Mouse (Mus musculus) neutrophil, adult 5-6 weeks (primary cell): ENCODE data around the gene Sprr2k. TPM values are rescaled to one million over a fixed set of nuclear protein-coding genes. Genes with fewer than 3 reads are reported as not detected.
"Not testable (repeated sequence)": the region's sequence is repeated elsewhere in the genome, so short reads cannot be mapped to it uniquely, and the experiment has no call there.

ENCODE experiments used
- ATAC-seq: fragments of 151-379, 151-347 bp; 2 replicates; pipeline ENCODE4 v1.8.0; 2017; ENCODE audit warnings: mild to moderate bottlenecking, moderate TSS enrichment; ENCODE audit not compliant: insufficient number of reproducible peaks, poor library complexity, low FRiP score, severe bottlenecking; ENCODE audit errors: extremely low read depth
- total RNA-seq: library from RNA; stranded (forward); fragments of 200-1000 nt; gene quantifications from 2 replicates; pipeline ENCODE4 v1.2.3, GENCODE M21; 2017

The Sprr2k gene
- total RNA-seq: not detected in 2 replicates

- ATAC-seq: no peak
Observed at GRCm38 (mm10) chr3:92432282-92432681, at the start of gene Sprr2k. Gene Sprr2k (plus strand): TSS chr3:92432582.

GRCm38 (mm10) chr3:92385385-92385784 lies 47.0 kb upstream of the Sprr2k start, which contains the start of gene Sprr2h:
Gene Sprr2h (plus strand): TSS chr3:92385685.
- ATAC-seq: no peak

- no peak for ATAC-seq
Observed at GRCm38 (mm10) chr3:92394301-92394700, 38.1 kb upstream of the Sprr2k start.

GRCm38 (mm10) chr3:92407691-92408090 lies 24.7 kb upstream of the Sprr2k start, which contains the start of gene Sprr2i:
Gene Sprr2i (plus strand): TSS chr3:92407991.
- no peak for ATAC-seq

- ATAC-seq: no peak
Observed at GRCm38 (mm10) chr3:92417782-92418181, 14.6 kb upstream of the Sprr2k start, which contains the start of gene Sprr2j-ps. Gene Sprr2j-ps (plus strand): TSS chr3:92418082.

GRCm38 (mm10) chr3:92429323-92429722 lies 3.1 kb upstream of the Sprr2k start, which contains the start of gene Gm9774:
Gene Gm9774 (minus strand): TSS chr3:92429423.
- no peak for ATAC-seq

GRCm38 (mm10) chr3:92438689-92439088 lies 6.3 kb downstream of the Sprr2k start, which contains the start of gene Sprr1b:
Gene Sprr1b (minus strand): TSS chr3:92438789.
- ATAC-seq: no peak

GRCm38 (mm10) chr3:92440177-92440576 lies 7.8 kb downstream of the Sprr2k start:
- ATAC-seq: no peak

- no peak for ATAC-seq
Observed at GRCm38 (mm10) chr3:92455151-92455550, 22.8 kb downstream of the Sprr2k start.

- ATAC-seq: no peak
Observed at GRCm38 (mm10) chr3:92458620-92459019, 26.2 kb downstream of the Sprr2k start, which contains the start of gene Sprr3. Gene Sprr3 (minus strand): TSS chr3:92458720.

- no peak for ATAC-seq
Observed at GRCm38 (mm10) chr3:92466576-92466975, 34.2 kb downstream of the Sprr2k start.

- no peak for ATAC-seq
Observed at GRCm38 (mm10) chr3:92467424-92467823, 35.0 kb downstream of the Sprr2k start.

- ATAC-seq: no peak
Observed at GRCm38 (mm10) chr3:92470111-92470510, 37.7 kb downstream of the Sprr2k start.

GRCm38 (mm10) chr3:92481249-92481648 lies 48.9 kb downstream of the Sprr2k start:
- ATAC-seq: not testable (repeated sequence)

Other genes starting within 250 kb of the Sprr2k start
- not detected in 2 replicates for gene Sprr2a1, start 216.8 kb upstream of the Sprr2k start, total RNA-seq
- 0.12 TPM in 1 of 2 replicates, not detected in the other for gene Sprr2a2, start 216.7 kb upstream of the Sprr2k start, total RNA-seq
- gene Sprr2a3, start 147.2 kb upstream of the Sprr2k start, total RNA-seq: not detected in 2 replicates
- not detected in 2 replicates for gene Sprr2b, start 116.0 kb upstream of the Sprr2k start, total RNA-seq
- gene Sprr2d, start 93.4 kb upstream of the Sprr2k start, total RNA-seq: not detected in 2 replicates
- gene Sprr2e, start 80.4 kb upstream of the Sprr2k start, total RNA-seq: not detected in 2 replicates
- not detected in 2 replicates for gene Sprr2f, start 67.4 kb upstream of the Sprr2k start, total RNA-seq
- not detected in 2 replicates for gene Sprr2h, start 46.9 kb upstream of the Sprr2k start, total RNA-seq
- not detected in 2 replicates for gene Sprr2i, start 24.6 kb upstream of the Sprr2k start, total RNA-seq
- not detected in 2 replicates for gene Sprr2j-ps, start 14.5 kb upstream of the Sprr2k start, total RNA-seq
- gene Gm9774, start 3.2 kb upstream of the Sprr2k start, total RNA-seq: 2.1 and 3.1 TPM in 2 replicates
- gene Sprr1b, start 6.2 kb downstream of the Sprr2k start, total RNA-seq: not detected in 2 replicates
- gene Sprr3, start 26.1 kb downstream of the Sprr2k start, total RNA-seq: not detected in 2 replicates
- not detected in 2 replicates for gene Sprr1a, start 53.3 kb downstream of the Sprr2k start, total RNA-seq
- gene Sprr4, start 67.9 kb downstream of the Sprr2k start, total RNA-seq: not detected in 2 replicates
- gene 2310046K23Rik, start 101.9 kb downstream of the Sprr2k start, total RNA-seq: 0.98 TPM in 1 of 2 replicates, not detected in the other
- not detected in 2 replicates for gene Ivl, start 141.2 kb downstream of the Sprr2k start, total RNA-seq
- not detected in 2 replicates for gene Smcp, start 156.4 kb downstream of the Sprr2k start, total RNA-seq
- not detected in 2 replicates for gene 2210017I01Rik, start 174.9 kb downstream of the Sprr2k start, total RNA-seq
- not detected in 2 replicates for gene Lce6a, start 189.1 kb downstream of the Sprr2k start, total RNA-seq
- gene Lce1a1, start 215.7 kb downstream of the Sprr2k start, total RNA-seq: not detected in 2 replicates
- not detected in 2 replicates for gene Lce1b, start 224.3 kb downstream of the Sprr2k start, total RNA-seq
- gene Lce1a2, start 237.7 kb downstream of the Sprr2k start, total RNA-seq: not detected in 2 replicates
- not detected in 2 replicates for gene Lce1c, start 246.7 kb downstream of the Sprr2k start, total RNA-seq